Mouse (Mus musculus) gastrocnemius, postnatal 25 days (tissue): Measurements from ENCODE around the gene Fstl1. TPM values are rescaled to one million over a fixed set of nuclear protein-coding genes. Genes with fewer than 3 reads are reported as not detected.
A peak's percentile ranks its signal among the peaks of the same experiment; 100 is the strongest.

Source experiments
- DNase-seq: peaks from one replicate; pipeline ENCODE4 v3.0.0; 2022
- total RNA-seq, 2 experiments: library from RNA; stranded (reverse); gene quantifications; 1 replicate in 1 of 2; 2 replicates in 1 of 2; pipeline ENCODE4 v1.2.3; 2021

The Fstl1 gene
- total RNA-seq, 2 experiments from 2014 or later: 90.0 to 135 TPM

DNA sequence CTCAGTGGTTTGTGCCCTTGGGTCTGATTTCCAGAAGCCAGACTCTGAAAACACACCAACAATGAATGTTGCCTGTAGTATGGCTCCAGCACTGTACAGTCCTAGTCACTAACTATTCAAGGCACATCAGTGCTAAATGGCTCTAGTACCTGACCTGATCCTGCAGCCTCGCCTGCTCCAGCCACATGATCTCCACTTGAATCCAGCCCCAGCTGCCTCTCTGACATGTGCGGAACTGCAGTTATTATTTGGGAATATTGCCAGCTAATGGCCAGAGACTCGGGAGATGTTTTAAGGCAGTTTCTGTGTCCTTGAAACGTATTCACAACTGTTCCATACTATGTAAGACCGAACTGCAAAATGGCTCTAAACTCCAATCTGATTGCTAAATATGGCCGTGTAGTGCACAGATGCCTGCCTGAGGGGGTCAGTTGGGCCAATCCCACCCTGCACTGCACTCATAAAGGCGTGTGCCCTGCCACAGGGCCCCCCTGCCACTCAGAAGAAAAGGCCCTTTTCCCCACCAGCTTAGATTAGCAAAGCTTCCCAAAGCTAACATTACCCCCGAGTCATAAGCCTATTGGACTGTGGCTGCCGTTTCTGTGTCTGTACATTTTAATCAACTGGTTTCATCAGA is 11.0 kb downstream of the Fstl1 start:
- DNase-seq: no peak

DNA sequence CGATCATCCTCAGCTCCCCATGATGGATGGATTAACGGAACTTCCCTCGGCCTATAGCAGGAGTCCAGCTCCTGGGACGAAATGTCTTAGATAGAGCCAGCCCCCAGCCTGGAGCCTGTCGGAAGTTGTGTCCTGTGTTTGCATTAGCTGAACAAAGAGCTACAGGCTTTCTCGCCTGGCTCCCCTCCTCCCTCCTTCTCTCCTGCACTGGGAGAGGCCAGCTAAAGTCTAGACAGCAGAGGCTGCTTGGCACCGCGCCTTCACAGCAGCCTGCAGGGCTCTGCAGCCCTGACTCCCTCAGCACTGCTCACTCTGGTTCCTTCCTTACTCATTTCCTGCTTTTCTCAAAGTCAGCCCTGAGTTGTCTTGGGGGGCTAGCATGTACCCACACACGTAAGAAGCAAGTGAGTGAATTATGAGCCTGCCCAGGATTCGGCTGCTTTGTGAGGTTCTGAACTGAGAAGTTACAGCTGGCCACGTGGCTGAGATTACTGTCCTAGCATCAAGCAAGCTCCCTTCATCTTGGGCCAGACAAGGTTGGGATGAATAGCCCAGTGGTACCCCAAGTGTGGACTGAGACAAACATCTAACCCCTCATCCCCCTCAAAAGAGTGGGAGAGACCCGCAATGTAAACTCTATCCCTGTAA is 11.8 kb downstream of the Fstl1 start:
- DNase-seq: peak; percentile 69

DNA sequence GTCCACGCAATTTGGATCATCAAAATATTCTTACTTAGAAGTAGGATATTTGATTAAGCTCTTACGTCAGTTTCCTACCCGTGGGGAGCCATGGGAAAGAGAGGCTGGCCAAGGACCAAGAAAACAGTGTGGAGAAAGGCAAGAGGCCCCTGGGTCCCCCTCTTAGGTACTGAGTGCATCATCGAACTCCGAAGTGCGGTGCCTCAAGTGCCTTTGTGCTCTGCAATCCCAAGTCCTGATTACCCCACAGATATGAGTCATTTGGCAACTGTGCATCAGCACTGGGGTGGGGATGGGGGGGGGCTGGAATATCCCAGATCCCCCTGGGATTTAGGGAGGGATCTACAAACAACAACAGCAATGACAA is 12.3 kb downstream of the Fstl1 start:
- DNase-seq: peak; percentile 58

DNA sequence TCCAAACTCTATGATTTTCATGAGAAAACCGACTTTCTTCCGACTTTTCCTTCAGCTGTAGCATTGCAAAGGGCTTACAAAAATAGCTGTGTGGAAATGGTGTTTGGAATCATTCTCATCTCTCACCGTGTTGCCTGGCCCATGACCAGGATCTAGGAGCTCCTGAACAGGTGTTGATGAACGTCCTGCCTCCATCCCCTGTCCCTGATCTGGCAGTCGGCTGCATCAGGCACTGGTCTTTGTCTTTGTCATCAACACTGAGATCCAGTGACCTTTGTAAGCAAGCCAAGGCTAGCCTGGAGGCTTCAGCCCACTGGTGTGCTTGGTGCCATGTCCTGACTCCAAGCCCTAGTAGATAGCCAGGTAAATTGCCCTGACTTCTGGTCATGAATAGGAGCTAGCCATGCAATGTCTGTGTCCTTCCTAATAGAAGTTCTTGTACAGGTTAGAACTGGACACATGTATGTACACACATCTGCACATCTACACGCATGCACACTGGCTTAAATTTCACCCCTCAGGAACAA is 12.8 kb downstream of the Fstl1 start:
- no peak for DNase-seq

DNA sequence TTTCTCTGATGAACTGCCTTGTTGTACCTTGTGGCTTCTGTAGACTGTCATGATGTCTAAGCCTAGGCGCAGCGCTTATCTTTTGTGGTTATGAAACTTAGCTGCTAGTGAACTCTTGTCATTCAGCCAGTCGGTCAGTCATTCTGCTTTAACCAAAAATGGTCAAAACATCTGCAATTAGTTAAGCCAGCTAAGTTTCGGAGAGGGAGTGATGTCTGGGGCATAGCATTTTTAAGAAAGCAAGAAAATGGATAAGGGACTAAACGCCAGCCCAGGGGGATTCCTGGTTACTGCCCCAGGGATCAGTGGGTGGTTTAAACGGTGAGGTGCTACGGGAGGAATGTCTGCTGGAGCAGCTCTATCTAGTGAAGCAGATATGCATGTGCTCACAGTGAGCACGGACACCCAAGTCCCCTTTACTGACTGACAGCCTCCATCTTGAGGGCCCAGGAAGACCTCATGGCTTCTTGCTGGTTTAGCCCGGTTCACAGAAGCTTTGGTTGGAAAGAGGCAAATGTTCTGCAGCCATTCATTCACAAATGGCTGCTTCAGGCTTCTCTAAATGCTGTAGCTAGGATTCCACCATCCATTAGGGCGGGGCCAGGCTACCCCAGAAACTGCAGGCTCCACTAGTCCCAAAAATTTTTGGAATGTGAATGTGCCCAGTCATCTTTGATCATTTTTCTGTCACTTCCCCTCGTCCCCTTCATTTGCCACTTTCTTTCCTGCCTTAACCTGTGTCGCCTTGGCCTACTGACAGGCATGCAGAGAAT is 13.5 kb downstream of the Fstl1 start:
- DNase-seq: no peak

DNA sequence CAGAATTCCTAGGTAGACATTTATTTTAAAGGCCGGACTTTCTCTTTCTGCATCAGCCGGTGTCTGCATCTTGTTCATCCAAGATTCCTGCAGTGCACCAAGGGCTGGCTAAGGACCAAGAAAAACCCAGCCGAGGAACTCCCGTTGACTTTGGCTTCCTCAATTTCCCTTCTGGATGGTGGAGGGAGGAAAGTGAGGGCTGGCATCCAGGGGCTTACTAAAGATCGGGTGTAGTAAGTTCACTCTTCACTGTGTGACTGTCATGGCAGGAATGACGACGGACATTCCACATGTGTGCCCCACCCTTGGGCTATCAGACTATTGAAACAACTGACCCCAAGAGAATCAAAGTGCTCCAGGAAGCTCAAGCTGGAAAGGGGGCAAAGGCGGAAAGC is 14.1 kb downstream of the Fstl1 start:
- peak; percentile 27 for DNase-seq

DNA sequence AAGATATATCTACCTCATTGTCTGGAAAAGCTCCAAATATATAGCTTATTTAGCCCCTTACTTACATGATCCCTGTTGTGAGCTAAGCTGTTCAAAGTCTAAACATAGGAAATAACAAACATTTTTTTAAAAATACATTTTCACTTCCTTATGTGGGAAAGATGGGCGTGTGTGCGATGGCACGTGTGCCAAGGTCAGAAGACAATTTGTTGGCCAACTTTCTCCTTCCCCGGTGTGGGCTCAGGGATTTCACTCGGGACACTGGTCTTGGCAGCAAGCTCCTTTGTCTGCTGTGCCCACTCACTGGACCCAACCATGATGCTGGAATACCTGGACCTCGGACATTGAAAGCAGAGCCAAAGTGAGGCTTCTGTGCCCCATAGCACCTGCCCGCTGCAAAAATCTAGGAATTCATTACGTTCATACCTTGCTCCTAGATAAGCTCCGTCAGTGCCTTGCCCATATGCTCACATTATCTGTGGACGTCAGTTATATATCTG is 19.0 kb downstream of the Fstl1 start:
- DNase-seq: no peak

DNA sequence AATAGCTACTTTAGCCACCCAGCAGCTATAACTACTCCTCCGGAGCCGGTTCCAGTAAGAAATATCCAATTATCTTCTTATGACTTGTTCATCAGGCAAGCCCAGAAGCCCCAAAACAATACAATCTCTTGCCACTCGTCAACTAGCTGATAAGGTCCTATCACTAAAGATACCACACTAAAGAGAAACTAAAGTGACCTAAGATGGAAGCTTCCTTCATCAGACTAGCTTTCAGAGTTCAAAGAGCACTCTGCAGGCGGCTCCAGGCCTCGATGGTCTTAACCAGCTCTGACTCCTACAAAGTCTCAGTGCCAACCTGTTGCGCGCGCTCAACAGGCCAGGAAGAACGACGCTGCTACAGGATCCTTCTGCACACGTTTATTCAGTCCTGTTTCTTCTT is 19.6 kb downstream of the Fstl1 start:
- no peak for DNase-seq

DNA sequence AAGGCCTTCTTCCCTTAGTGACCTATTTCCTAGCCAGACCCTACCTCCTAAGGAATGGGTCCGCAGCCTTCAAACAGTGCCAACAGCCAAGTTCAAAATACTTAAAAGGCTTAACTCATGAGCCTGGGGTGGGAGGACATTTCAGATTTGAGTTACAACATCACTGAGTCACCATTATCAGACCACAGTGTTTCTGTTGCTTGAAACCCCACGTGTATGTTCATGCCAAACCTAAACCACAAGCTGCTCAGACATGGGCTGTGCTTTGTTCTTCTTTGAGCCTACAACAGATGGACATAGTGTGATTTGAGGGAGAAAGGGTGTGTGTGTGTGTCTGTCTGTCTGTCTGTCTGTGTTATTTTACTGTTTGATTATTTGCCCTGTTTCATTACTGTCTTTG is 24.4 kb downstream of the Fstl1 start:
- DNase-seq: no peak

DNA sequence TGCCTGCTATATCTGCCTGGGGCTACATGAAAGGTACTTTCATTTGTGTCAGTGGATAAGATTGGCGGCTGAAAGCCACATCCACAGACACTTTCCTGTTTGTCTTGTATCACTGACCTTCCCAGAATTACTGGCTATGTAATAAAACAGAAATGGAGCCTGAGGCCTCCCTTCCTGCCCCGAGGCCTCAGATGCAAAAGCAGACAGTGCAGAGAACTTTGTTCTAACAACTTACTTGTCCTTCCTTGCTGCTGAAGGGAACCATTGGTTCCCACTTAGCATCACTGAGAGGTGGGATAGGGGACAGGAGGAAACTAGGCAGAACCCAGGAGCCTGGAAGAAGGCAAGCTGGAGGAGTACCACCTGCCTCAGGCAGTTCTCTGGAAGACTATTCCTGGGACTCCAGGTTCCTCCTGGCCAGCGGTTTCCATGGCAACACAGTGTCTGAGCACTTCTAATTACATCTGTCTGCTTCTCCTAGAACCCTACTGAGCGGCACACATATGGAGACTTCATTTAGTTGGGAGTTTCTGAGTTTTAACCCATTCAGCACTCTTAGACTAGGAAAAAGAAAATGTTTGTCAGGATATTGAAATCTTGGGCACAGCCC is 26.1 kb downstream of the Fstl1 start:
- no peak for DNase-seq

DNA sequence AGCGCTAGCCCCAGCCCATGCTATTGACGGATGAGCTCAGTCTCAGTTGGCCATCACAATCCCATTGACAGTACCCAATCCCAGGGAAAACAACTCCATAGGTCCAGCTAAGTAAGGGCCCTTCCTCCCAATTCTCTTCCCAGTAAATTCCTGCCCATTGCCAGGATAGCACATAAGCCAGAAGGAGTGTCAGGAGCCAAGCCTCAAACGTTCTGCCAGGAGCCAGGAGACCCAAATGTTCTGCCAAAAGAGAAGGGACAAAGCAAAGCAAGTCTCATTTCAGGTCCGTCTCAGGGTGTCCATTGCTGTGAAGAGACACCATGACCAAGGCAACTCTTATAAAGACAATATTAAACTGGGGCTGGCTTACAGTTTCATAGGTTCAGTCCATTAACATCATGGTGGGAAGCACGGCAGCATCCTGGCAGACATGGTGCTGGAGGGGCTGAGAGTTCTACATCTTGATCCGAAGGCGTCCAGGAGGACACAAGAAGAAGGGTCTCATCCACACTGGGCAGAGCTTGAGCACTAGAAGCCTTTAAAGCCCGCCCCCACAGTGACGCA is 26.8 kb downstream of the Fstl1 start:
- DNase-seq: peak; percentile 29

DNA sequence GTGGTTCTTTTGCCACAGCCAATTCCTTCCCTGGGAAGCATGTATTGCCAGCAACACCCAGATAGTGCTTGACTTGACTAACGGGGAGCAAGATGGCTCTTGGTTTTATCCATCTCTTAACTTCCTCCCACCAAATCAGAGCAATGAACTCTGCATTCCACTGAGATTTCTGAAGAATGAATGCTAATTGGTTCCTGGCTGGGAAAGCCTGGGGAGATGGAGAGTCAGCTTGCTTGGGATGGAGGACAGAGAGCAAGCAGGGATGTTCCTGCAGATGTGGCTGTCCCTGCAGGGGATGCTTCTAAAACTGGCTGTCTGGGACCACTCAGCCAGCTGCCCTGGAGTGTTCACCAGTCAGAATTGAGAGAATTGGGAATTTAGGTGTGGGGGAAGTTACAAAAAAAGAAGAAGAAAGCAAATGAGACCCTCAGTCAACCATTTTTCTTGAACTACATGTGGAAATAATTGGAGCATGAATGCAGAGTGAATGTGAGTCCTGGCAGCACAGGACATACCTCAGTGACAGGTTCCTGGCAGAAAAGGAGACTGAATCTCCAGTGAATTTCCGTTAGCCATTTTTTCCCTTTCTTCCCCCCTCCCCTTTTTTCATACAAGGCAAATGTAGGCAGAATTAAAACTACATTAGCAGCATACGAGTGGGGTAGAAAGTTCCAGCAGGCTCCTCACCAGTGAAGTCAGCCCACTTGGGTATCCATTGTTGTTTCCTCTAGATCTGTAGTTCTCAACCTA is 29.2 kb downstream of the Fstl1 start:
- DNase-seq: no peak

DNA sequence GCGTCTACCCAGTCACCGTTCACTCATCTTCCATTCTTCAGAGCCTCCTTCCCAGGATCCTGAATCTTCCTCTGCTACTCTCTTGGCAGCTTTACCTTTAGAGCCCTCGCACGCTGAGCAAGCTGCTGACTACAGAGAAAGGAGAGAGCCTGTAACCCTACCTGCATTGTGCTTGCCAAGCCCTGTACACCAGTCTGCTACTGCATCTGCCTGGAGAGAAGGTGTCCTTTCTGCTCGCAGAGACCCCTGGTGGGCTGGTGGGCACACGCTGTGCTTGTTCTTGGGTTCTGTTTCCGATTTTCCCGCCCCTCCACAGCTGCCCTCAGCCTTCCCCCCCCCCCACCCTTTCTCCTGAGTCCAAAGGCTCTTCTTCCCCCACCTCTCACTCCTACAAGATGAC is 30.6 kb downstream of the Fstl1 start:
- peak; percentile 27 for DNase-seq

DNA sequence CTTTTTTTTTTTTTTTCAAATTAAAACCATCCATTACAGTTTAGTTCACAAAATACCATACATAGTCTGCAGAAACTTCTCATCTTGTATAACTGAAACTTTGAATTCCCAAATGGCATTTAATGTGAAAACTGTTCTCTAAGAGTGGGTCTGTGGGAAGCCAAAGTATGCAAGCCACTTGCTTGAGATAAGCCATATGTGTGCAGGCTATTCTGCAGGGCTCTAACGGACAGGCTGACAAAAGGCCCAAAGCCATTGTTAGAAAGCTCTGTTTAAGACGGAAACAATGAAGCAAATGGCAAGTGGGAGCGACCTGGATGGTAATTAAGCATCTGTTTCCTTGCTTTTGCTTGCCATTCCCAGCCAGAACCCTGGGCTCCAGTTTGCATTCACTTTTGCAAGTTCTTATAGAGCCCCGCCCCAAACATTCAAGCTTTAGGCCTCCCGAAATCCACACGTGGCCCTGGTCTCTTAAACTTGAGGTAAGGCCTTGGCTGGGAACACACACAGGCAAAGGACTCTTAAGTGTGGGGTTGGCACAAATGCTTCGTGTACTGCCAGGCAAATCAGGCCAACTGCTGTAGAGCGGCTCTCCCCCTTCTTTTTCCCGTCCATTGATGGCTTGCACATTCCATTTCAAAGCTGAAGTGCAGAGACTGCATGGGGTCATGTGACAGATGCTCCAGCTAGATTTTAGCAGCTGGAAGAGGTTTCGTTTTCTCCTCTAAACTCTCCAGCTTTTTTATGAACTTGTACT is 32.4 kb downstream of the Fstl1 start:
- peak; percentile 44 for DNase-seq

DNA sequence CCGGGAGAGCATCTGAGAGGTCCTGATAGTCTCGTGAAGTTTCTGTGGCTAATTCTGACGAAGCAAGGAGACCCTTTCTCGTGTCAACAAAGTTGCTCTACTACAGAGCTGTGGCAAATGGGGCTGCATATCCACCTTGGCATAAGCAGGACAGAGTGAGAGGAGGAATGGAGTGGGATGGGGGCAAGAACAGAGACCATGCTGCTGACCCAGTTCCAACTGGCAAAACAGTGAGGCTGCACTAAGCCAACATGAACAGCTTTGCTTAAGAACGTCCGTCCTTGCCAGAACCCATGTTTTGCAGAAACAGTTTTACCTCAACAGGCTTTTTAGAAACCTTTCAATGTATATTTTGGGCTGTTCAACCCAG is 32.9 kb downstream of the Fstl1 start:
- peak; percentile 34 for DNase-seq

DNA sequence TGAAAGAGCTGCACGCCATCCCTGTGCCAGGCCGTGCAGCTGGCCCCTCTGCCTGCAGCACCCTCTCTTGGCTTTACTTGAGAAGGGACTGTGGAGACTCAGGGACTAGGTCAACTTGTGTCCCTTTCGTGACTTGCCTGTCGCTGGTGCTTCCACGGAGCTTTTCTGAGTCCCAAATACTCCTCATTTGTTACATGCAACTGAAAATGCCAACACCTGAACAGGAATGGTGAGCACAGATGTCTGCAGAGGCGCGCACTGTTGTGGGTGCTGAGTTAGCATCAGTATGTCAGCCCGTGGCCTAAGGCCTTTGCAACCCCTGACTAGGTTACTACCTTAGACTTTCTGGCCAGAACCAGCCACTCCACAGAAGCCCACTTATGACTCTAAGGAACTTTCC is 35.2 kb downstream of the Fstl1 start:
- DNase-seq: no peak

DNA sequence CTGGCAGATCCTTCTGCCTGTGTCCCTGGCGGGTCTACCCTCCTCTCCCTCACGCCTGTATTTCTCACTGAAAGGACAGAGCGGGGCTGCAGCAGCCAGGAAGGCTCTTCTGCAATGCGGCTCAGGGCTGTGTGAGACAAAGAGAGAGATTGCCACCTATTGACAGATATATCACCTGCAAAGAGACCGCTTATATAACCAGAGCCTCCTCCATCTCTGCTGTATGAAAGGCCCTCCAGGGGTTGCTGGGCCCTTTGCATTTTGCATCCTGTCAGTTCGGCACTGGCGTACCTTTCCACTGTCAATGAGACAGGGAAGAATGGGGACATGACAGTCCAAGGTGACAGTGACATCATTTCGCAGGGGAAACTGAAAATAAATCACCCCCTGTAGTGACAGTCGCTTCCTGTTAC is 35.8 kb downstream of the Fstl1 start:
- DNase-seq: no peak

DNA sequence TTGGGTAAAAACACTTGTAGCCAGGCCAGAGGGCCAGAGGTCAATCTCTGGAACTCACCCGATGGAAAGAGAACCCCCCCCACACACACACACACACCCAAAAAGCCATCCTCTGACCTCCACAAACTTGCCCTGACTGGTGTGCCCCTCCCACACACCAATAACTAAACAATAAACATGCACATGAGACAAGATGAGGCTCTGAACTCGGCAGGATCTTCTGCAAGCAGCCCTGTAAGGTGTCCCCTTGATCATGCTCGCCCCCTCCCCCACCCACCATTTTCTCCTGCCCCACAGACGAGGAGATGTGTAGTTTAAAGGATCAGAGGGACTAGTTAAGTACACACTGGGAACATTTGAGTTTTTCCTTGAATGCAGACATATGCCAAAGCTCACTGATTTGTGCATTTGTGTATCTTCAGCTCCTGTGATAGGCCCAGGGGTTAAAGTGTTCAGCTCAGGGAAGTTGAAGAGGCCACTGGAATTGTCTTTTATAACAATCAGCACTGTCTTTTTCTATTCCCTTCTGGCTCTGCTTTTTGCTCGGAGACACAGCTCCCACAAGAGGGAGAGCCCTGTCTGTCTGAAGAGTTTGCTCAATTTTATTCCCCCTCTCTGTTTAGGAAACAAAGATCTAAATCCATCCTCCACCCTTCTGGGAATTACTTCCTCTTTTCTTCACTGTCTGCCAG is 37.2 kb downstream of the Fstl1 start:
- DNase-seq: no peak

DNA sequence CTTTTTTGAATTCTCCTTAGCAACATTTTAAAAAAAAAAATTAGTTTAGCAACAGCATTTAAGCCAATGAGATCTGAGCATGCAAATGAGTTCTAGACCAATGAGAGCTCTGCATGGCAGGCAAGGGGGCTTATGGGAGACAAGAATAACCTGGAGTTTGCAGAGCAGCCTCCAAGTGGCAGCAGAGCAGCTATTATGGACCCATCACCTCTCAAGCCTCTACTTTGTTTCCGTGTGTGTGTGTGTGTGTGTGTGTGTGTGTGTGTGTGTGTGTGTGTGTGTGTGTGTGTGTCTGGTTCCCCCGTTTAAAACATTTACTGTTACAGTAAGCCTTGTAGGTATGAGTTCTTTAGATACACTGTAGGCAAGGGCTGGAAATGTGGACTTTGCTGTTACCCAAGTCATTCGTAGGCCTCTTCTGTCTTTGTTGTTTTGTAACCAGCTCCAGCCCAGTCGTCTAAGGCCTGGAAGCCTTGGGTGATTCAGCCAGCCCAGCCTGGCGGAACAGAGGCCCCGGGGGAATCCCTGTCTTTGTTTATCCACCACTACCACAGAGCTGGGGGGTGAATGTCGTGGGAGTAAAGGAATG is 37.8 kb downstream of the Fstl1 start:
- DNase-seq: peak; percentile 75

DNA sequence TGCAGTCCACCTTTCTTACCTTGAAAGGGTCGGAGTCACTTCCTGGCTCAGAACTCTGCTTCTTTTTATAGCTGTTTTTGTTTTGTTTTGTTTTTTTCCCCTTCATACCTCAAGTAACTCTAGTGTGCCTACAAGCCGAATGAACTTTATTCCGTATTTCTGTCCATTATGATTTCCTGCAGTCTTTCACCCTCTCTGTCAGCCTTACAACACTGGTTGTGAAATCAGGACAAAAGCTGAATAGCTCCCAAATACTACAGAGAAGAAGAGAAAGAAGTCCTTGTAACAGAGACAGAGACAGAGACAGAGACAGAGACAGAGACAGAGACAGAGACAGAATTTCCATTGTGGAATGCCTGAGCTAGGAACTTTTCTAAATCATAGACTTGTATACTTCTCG is 41.3 kb downstream of the Fstl1 start:
- DNase-seq: no peak
